Mouse (Mus musculus) thymus, adult 2 months (tissue): ENCODE results near the gene 2610528J11Rik.

ENCODE experiments used
- CTCF ChIP-seq: fragments of 200-500 bp; IDR thresholded peaks from 2 replicates; pipeline ENCODE4 v1.5.1; 2012; ENCODE audit warnings: mild to moderate bottlenecking, control low read depth, low read length, moderate library complexity, borderline replicate concordance; ENCODE audit not compliant: control insufficient read depth, poor library complexity, insufficient read depth; ENCODE audit errors: extremely low read depth
- POLR2A ChIP-seq: fragments of 200-500 bp; IDR thresholded peaks from 2 replicates; pipeline ENCODE4 v1.6.1; 2012; ENCODE audit warnings: mild to moderate bottlenecking, low read length, control low read depth, moderate library complexity; ENCODE audit not compliant: control insufficient read depth, poor library complexity, insufficient read depth; ENCODE audit errors: extremely low read depth

DNA sequence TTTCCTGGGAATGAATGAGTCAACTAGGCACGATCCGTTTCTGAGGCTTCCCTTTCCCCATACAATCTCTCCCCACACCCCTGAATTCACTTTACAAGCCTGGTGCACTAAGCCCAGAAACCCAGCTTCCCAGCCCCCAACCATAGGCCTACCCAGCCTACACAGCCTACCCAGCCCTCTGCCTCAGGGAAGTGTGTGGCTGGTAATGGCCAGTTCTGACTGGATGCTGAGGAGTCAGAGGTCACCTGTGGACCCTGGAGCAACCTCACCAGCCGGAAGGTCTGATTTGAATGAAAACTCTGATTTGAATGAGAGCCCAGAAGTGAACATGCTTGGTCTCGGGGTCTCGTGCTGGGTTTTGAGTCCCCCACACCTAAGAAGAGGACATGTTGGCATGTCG lies 921 bp downstream of the 2610528J11Rik start:
- TF ChIP-seq CTCF (no peak), POLR2A (no peak)
